Mouse (Mus musculus) kidney, adult 9 months (tissue): ENCODE measurements at regions not wholly inside any gene's neighbourhood (a gene's known extent, or its start where the extent isn't known, plus 50 kb on each side); places are given as distances from the start of the nearest gene placed in this dataset.
"Not testable (repeated sequence)": the region's sequence is repeated elsewhere in the genome, so short reads cannot be mapped to it uniquely, and the experiment has no call there.

ENCODE experiments used
- DNase-seq: peaks from one replicate; pipeline ENCODE4 v3.0.0; 2022

- not testable (repeated sequence) for DNase-seq
Observed at GRCm38 (mm10) chr2:17892661-17893060, 104.1 kb downstream of the H2al2a start.

GRCm38 (mm10) chr2:17887699-17888098, 109.1 kb downstream of the H2al2a start:
- DNase-seq = peak; percentile 13

- no peak for DNase-seq
Observed at GRCm38 (mm10) chr2:17882389-17882788, 114.4 kb downstream of the H2al2a start.

- no peak for DNase-seq
Observed at GRCm38 (mm10) chr2:17880800-17881717, 115.7 kb downstream of the H2al2a start.

GRCm38 (mm10) chr2:17877901-17878300, 118.9 kb downstream of the H2al2a start:
- DNase-seq = no peak

GRCm38 (mm10) chr2:17876942-17877341, 119.8 kb downstream of the H2al2a start:
- DNase-seq = no peak

GRCm38 (mm10) chr2:17876155-17876554, 120.6 kb downstream of the H2al2a start:
- DNase-seq = no peak

- DNase-seq = no peak
Observed at GRCm38 (mm10) chr2:17870562-17870961, 126.2 kb downstream of the H2al2a start.

GRCm38 (mm10) chr2:17868145-17868544, 128.6 kb downstream of the H2al2a start:
- no peak for DNase-seq

GRCm38 (mm10) chr2:17867341-17867740, 129.4 kb downstream of the H2al2a start:
- DNase-seq = no peak

- DNase-seq = no peak
Observed at GRCm38 (mm10) chr2:17861765-17862495, 130.7 kb upstream of the Nebl start.

- no peak for DNase-seq
Observed at GRCm38 (mm10) chr2:17860922-17861559, 129.8 kb upstream of the Nebl start.

GRCm38 (mm10) chr2:17859234-17859633, 128.0 kb upstream of the Nebl start:
- DNase-seq = no peak

GRCm38 (mm10) chr2:17858326-17858725, 127.1 kb upstream of the Nebl start:
- DNase-seq = peak; percentile 14

- DNase-seq = no peak
Observed at GRCm38 (mm10) chr2:17855566-17856264, 124.5 kb upstream of the Nebl start.

- DNase-seq = no peak
Observed at GRCm38 (mm10) chr2:17854088-17854487, 122.8 kb upstream of the Nebl start.

GRCm38 (mm10) chr2:17853500-17854011, 122.3 kb upstream of the Nebl start:
- DNase-seq = no peak

GRCm38 (mm10) chr2:17852740-17853499, 121.7 kb upstream of the Nebl start:
- no peak for DNase-seq

GRCm38 (mm10) chr2:17850741-17851140, 119.5 kb upstream of the Nebl start:
- DNase-seq = no peak

GRCm38 (mm10) chr2:17849267-17849666, 118.0 kb upstream of the Nebl start:
- DNase-seq = peak; percentile 22

GRCm38 (mm10) chr2:17845447-17846092, 114.3 kb upstream of the Nebl start:
- not testable (repeated sequence) for DNase-seq
